Mouse (Mus musculus) thymus, adult 2 months (tissue): Measurements from ENCODE around the gene Parp8. TPM values are rescaled to one million over a fixed set of nuclear protein-coding genes. Genes with fewer than 3 reads are reported as not detected.

Source experiments
- DNase-seq: peaks from one replicate; pipeline ENCODE4 v3.0.0; 2021
- H3K27ac ChIP-seq: fragments of 200-500 bp; 2 replicates; pipeline ENCODE4 v1.5.1; 2012; ENCODE audit warnings: low read length, control low read depth; ENCODE audit not compliant: control insufficient read depth, insufficient read depth
- H3K27me3 ChIP-seq: fragments of 200-500 bp; 2 replicates; pipeline ENCODE4 v1.6.1; 2012; ENCODE audit warnings: mild to moderate bottlenecking, low read length, moderate library complexity, mixed read lengths; ENCODE audit not compliant: control insufficient read depth, insufficient read depth
- H3K36me3 ChIP-seq: fragments of 200-500 bp; 2 replicates; pipeline ENCODE4 v1.6.1; 2012; ENCODE audit warnings: mild to moderate bottlenecking, low read length, moderate library complexity; ENCODE audit not compliant: control insufficient read depth, insufficient read depth
- H3K4me1 ChIP-seq: fragments of 200-500 bp; replicated peaks from 2 replicates; pipeline ENCODE4 v1.6.1; 2012; ENCODE audit warnings: low read length; ENCODE audit not compliant: control insufficient read depth, insufficient read depth
- H3K4me3 ChIP-seq: fragments of 200-500 bp; 2 replicates; pipeline ENCODE4 v1.5.1; 2012; ENCODE audit warnings: mild to moderate bottlenecking, low read length, control low read depth, moderate library complexity; ENCODE audit not compliant: control insufficient read depth, insufficient read depth
- CTCF ChIP-seq: fragments of 200-500 bp; IDR thresholded peaks from 2 replicates; pipeline ENCODE4 v1.5.1; 2012; ENCODE audit warnings: mild to moderate bottlenecking, control low read depth, low read length, moderate library complexity, borderline replicate concordance; ENCODE audit not compliant: control insufficient read depth, poor library complexity, insufficient read depth; ENCODE audit errors: extremely low read depth
- POLR2A ChIP-seq: fragments of 200-500 bp; IDR thresholded peaks from 2 replicates; pipeline ENCODE4 v1.6.1; 2012; ENCODE audit warnings: mild to moderate bottlenecking, low read length, control low read depth, moderate library complexity; ENCODE audit not compliant: control insufficient read depth, poor library complexity, insufficient read depth; ENCODE audit errors: extremely low read depth
- WGBS: fragments of 180-500 bp; shearing (Covaris S2); methylation state at CpG from one replicate; pipeline ENCODE4 v1.1.7; 2018; 5-methylcytosine and 5-hydroxymethylcytosine counted together
- polyA plus RNA-seq: library from polyadenylated mRNA; depleted of rRNA; stranded (reverse); fragments of >200 nt; gene quantifications from 2 replicates; pipeline ENCODE4 v1.2.3, GENCODE M21; 2012

Parp8 gene
- polyA plus RNA-seq, 1 experiment = 17.4 TPM

DNA sequence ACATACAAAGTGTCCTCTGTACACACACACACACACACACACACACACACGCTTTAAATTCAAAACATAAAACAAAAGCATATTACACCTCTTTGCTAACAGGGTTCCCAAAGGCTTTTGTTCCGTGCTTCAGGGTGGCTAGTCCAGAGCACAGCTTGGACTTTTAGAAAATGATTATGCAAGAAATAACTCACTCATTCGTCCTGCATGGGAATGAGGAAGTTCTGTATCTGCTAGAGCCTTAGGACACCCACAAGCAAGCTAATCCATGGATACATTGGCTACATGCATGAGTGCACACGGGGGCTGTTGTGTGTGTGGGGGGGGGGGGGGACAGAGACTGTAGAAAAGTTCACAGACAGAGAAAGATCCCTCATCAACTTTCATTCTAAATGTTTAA is 75.8 kb downstream of the Parp8 start:
- TF ChIP-seq CTCF (no peak), POLR2A (no peak)
- no peak for DNase-seq
- Histone ChIP-seq H3K4me3 (no peak overlapping the region), H3K4me1 (no peaks in the 10 kb centered on the region), H3K36me3 (no peaks in the 10 kb centered on the region), H3K27ac (no peak overlapping the region), H3K27me3 (no peaks in the 10 kb centered on the region)
- 64% methylated on average over 4 of the region's 4 CpGs for WGBS

DNA sequence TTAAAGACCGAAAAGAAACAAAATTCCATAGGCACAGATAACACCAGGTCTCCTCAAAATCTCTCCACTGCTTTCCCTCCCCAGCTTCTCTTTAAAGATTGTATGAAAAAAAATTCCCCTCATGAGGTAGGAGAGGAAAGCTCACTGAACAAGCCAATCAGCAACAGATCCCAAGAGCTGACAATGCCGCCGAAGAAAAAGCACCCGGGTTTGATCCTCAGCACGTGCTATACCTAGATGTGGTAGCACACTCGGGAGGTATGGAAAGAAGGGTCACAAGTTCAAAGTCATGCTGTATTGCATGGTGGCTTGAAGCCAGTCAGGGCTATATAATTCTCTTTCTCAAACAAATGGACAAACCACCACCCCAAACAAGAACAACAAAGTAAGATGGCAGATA is 76.3 kb downstream of the Parp8 start:
- H3K27ac ChIP-seq = no peak overlapping the region
- 95% methylated on average over 6 of the region's 6 CpGs for WGBS
- TF ChIP-seq CTCF (no peak), POLR2A (no peak)
- no peak overlapping the region for H3K4me3 ChIP-seq
- H3K4me1 ChIP-seq = no peaks in the 10 kb centered on the region
- H3K36me3 ChIP-seq = no peaks in the 10 kb centered on the region
- no peaks in the 10 kb centered on the region for H3K27me3 ChIP-seq
- DNase-seq = no peak

DNA sequence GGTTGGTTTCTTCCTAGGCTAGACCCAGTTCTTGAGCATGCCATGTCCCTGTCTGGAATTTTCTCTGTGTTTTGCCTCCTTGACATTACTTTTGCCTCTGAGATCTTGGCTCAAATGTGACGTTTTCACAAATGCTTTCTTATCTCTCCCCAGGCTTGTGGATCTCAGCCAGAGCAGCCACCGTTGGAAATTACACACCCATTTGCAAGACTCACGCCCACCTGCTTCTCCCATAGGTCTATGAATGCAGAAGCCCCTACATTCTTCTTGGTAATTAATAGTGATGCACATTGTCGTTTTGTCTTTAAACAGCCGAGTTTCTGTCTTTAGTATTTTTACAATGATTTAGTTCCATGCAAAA is 77.1 kb downstream of the Parp8 start:
- Histone ChIP-seq H3K27me3 (no peaks in the 10 kb centered on the region), H3K4me1 (no peaks in the 10 kb centered on the region), H3K4me3 (no peak overlapping the region), H3K36me3 (no peaks in the 10 kb centered on the region), H3K27ac (no peak overlapping the region)
- TF ChIP-seq CTCF = no peak
- TF ChIP-seq POLR2A = no peak
- no peak for DNase-seq
- WGBS = 88% methylated on average over 5 of the region's 5 CpGs

DNA sequence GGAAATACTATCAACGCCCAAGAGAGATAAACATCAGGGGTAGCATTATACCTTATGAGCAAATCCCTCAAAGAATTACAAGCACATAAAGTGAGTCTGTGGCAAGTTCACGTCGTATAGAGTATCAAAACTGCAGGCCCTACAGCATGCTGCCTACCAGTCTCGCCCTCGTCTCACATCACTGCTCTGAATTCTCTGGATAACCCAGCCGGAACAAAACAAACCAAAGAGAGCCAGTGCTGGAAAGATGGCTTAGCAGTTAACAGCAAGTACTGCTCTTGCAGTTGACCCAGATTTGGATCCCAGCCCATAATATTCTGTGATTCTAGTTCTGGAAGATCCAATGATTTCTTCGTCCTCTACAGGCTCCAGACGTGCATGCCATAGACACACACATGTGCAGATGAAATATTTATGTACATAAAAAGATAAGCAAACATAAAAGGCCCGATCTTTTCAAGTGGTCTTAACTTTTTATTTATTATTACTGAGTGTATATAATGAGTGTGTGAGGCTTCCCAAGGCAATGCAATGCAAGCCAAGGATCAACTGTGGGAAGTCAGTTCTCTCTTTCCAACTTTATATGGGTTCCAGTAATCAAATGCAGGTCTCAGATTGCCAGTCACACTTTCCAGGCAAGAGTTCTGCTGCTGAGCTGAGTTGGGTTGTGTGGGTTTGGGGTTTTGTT is 77.6 kb downstream of the Parp8 start:
- H3K27ac ChIP-seq = no peak overlapping the region
- H3K4me3 ChIP-seq = no peak overlapping the region
- H3K4me1 ChIP-seq = no peaks in the 10 kb centered on the region
- H3K36me3 ChIP-seq = no peaks in the 10 kb centered on the region
- DNase-seq = no peak
- WGBS = 95% methylated on average over 9 of the region's 9 CpGs
- TF ChIP-seq POLR2A (no peak), CTCF (no peak)
- H3K27me3 ChIP-seq = no peaks in the 10 kb centered on the region

DNA sequence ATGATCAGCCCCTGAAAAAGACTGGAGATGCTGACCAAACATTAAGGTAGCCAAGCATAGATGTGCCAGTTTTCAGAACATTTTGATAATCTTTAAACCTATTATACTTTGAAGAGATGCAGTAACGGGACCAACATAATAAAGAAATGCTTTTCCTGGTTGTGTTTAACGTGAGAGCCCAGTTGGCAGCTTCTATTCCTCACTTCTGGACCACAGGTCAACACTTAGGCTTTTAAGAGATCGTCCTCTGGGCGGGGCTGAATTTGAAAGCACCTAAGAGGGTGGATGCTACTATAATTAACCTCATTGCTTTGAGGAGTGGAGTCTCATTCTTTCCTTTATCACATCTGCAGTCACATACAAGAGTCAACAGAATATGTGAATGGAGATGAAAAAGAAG is 78.8 kb downstream of the Parp8 start:
- no peaks in the 10 kb centered on the region for H3K4me1 ChIP-seq
- no peaks in the 10 kb centered on the region for H3K36me3 ChIP-seq
- no peak overlapping the region for H3K4me3 ChIP-seq
- H3K27me3 ChIP-seq = no peaks in the 10 kb centered on the region
- TF ChIP-seq CTCF (no peak), POLR2A (no peak)
- DNase-seq = no peak
- WGBS = 93% methylated on average over 4 of the region's 4 CpGs
- H3K27ac ChIP-seq = no peak overlapping the region

DNA sequence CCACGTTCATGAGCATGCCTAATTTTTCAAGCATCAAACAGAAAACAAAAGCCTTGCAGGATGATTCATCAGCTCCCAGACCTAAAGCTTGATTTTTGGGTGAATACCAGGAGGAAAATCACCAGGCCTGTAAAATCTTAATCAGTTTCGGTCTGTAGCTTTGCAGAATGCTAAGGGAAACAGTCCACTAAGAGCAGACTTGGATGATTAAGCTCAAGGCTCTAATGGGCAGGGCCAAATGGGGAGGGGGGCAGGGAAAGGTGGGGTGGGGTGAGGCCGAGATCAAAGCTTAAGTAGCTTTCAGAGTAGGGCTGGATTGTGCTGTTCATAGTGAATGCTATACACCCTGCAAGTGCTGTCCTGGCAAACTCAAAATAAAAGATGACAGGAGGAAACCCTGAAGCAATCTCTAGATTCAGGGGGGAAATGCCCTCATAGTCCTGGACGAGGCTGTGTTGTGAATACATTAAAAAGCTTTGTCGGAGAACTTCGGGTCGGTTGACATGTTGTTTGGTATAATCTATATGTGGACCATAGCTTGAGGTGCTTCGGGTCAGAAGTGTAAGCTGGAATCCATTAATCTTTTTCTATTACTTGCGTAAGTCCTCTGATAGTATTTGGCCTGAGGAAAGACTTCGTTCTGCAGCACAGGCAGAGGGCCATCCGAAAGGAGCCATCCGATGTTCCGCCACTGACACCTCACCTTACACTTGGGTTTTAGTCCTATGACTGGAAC is 83.9 kb downstream of the Parp8 start:
- 94% methylated on average over 13 of the region's 13 CpGs for WGBS
- TF ChIP-seq CTCF (no peak), POLR2A (no peak)
- no peak overlapping the region for H3K27ac ChIP-seq
- no peaks in the 10 kb centered on the region for H3K36me3 ChIP-seq
- no peak overlapping the region for H3K4me3 ChIP-seq
- no peaks in the 10 kb centered on the region for H3K4me1 ChIP-seq
- DNase-seq = no peak
- H3K27me3 ChIP-seq = no peaks in the 10 kb centered on the region
